Mouse (Mus musculus) gastrocnemius, postnatal 4 days (tissue): ENCODE data around the gene Casz1. TPM values are rescaled to one million over a fixed set of nuclear protein-coding genes. Genes with fewer than 3 reads are reported as not detected.

Experiments
- DNase-seq, 2 experiments: peaks; one replicate each; pipeline ENCODE4 v3.0.0; 2021 to 2022; ENCODE audit warnings: low spot score in 2 of 2, mixed read lengths in 2 of 2
- total RNA-seq, 2 experiments: library from RNA; stranded (reverse); gene quantifications; 2 replicates each; pipeline ENCODE4 v1.2.3; 2021

Casz1 gene
- total RNA-seq, 2 experiments from 2014 or later, result 51.6 to 53.4 TPM

GRCm38 (mm10) chr4:148876166-148876565, 71.9 kb downstream of the Casz1 start:
- no peak for DNase-seq

DNA sequence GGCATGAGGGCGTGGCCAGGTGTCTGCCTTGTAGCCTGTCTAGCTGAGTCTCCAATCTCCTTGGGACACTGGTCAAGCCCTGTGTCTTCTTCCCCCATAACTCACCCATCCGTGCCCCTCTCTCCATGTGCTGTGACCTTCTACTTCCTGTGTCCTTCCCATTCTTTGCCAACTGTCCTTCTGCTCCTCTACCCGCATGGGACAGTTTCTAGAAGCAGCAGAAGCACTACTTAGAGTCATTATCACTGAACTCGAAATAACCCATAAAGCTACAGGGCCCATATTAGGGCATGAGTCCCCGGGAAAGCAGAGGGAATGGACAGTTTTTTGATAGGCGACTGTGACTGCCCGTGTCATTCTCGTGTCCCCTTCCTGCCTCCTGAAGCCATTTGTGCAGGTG, 72.6 kb downstream of the Casz1 start:
- DNase-seq, result no peak

DNA sequence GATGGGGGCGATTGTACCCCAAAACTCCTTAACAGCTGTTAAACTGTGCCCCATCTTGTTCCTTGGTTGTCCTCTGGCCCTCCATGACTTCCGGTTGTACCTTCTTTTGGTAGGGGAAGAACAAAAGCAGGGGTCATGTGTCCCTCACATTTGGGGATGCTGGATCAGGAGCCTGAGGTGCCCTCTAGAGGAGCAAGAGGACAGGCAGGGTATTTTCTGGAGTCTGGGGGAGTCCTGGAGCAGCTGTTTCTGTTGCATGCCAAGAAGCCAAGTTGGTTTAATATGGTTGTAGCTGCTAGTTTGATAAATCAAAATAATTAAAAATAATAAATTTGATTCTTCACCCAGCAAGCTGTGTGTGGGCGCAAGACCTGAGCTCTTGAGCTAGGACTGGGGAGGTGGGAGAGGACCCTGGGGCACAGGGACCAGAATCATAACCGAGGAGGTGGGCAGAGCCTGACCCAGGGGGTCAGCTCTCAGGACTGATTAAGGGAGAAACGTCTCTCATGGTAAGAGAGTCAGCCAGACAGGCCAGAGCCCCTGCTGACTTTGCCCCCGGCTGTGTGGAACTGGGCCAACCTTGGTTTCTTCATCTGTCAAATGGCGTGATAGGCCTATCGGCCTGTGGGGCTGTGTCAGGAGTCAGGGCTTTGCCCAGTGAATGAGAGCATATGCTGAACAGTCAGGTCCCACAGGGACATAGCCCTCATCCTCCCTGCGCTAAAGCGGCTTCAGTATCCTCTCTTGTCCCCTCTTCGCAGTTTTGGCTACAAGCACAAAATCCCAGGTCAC, 74.2 kb downstream of the Casz1 start:
- DNase-seq, result no peak

DNA sequence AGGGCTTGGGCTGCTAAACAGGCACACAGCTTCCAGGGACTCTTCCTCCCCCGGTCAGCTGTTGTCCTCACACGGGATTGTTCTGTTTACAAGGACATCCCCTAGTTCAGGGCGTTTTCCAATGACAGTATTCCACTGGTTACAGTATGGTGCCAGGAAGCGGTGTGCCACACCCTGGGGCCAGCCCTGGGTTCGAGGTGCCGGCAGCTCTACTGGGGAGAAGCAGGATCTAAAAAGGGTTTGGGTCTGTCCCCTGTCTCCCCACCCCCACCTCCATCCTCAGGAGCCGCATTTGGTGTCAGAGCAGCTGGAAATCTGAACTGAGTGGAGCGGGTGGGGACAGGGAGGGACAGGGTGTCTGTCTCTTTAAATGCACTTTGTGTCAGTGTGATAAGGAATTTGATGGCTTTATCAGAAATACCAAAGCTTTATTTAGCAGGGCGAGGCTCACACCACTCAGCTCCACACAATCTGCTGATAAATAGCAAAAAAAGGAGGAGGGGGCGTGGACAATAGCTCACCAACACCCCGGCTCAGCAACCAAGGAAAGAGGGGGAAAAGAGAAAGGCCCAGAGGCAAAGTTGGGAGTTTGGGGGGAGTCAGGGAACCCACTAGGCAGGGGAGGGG, 74.9 kb downstream of the Casz1 start:
- DNase-seq, result no peak

DNA sequence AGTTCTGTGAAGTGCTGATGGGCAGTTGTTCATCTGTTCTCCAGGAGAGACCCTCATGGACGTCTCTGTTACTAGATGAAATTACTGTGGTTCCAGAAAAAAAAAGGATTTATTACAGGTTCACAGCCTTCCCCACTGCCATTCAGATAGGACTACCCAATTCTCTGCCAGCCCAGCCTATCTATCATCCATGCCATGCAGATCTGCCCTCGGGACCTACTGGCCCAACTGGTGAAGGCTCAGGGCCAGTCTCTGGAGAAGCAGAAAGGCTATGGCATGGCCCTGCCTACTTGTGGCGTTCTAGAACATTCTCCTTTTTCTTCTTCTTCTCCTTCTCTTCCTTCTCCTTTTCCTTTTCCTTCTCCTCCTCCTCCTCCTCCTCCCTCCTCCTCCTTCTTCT, 75.4 kb downstream of the Casz1 start:
- DNase-seq, result no peak

DNA sequence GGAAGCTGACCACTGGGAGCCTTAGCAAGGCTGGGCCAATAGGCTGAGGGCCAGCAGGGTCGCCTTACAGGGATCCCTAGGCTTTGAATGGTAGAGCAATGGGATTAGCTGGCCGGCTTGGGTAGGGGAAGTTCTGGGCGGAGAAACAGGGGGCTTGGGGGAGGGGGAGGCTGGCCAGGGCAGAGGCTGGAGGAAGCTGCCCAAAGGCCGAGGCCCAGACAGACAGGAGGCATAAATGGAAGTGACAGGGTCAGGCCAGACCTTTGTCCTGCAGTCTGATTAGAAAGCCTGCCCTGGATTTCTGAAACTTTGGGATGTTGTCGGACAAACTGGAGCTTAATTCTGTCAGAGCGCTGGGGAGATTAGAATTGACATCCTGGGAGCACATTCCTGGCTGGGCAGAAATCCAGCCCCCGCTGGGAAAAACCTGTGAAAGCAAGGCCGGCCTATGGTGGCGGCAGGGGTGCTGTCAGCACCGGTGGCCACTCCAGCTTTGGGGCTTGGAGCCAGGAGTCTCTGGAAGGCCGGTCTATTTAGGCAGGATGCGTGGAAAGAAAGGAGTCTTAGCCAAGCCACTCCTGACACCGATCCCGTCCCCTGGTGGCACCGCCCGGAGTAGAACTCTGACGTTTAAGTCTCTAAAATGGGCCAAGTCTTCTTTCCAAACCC, 76.9 kb downstream of the Casz1 start:
- no peak for DNase-seq

DNA sequence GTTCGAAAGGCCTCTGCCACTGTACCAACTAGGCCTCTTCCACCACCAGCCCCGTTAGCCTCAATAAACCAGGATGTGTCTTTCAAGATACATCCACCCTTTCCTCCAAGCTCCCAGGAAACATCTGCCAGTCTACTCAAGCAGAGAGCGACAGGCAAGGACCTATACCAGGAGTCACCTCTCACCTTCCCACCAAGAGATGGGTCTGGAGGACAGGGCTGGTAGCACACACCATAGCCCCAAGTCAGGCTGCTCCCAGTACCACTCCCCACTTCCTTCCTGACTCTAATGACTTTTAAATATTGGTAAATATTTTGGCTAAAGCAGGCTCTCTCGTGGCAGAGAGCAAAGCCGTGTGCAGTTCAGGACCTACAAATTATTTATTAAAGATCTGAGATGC, 77.6 kb downstream of the Casz1 start:
- DNase-seq, result no peak

- no peak for DNase-seq
Measured at GRCm38 (mm10) chr4:148882360-148882929, 78.2 kb downstream of the Casz1 start.

- no peak for DNase-seq
Measured at GRCm38 (mm10) chr4:148884596-148884995, 80.4 kb downstream of the Casz1 start.

DNA sequence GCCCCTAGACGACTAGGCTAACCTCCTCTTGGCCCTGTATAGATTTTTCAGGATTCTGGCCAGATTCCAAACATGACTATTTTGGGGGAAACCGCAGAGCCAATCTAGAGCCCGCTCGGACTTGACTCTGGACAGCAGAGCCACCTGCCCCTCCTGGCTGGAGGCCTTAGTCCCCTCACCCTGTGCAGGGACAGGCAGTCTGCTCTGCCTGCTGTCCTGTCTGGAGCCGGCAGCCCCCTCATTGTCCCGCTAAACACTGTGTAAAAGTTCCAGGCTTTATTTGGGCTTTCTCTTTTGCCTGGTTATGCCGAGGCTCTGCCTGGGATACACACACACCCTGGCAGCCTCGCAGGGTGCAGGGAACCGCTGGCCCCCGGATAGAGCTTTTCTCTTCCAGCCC, 81.2 kb downstream of the Casz1 start:
- no peak for DNase-seq

- DNase-seq, result no peak
Measured at GRCm38 (mm10) chr4:148885921-148886540, 81.8 kb downstream of the Casz1 start.

DNA sequence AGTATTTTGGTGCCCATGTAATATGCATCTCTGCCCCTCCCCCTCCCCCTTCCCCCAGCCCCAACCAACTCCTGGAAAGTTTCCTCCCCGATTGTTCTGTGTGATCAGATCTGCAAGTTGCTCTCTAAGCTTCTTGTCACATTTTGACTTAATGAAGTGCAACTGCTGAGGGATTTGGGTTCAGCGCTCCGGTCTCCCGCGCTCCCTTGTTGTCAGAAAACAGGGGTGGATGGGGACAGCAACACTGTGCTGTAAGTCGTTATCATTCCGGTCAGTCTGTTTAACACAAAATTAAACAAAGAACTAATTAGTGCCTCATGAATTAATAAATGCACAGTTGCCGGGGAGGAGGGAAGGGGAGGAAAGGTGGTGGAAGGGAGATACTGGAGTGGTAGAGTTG, 84.0 kb downstream of the Casz1 start:
- no peak for DNase-seq

DNA sequence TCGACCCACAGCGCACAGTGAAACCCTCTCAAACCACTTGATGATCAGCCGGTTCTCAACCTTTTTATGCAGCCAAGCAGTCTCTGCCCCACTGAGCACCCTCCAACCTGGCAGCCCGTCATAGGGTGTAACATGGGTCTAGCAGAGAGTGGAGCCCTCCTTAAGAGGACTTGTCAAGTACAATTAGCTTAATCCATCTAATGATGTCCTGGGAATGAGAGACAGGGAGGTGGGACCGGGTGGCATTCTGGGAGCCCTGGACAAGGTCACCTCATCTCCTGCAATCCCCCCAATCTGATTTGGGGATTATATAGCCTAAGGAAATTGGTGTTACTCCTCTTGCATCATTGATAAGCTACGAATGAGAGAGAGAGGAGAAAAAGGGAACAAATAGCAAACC, 84.8 kb downstream of the Casz1 start:
- no peak for DNase-seq

GRCm38 (mm10) chr4:148890442-148890841, 86.2 kb downstream of the Casz1 start:
- DNase-seq, result no peak

DNA sequence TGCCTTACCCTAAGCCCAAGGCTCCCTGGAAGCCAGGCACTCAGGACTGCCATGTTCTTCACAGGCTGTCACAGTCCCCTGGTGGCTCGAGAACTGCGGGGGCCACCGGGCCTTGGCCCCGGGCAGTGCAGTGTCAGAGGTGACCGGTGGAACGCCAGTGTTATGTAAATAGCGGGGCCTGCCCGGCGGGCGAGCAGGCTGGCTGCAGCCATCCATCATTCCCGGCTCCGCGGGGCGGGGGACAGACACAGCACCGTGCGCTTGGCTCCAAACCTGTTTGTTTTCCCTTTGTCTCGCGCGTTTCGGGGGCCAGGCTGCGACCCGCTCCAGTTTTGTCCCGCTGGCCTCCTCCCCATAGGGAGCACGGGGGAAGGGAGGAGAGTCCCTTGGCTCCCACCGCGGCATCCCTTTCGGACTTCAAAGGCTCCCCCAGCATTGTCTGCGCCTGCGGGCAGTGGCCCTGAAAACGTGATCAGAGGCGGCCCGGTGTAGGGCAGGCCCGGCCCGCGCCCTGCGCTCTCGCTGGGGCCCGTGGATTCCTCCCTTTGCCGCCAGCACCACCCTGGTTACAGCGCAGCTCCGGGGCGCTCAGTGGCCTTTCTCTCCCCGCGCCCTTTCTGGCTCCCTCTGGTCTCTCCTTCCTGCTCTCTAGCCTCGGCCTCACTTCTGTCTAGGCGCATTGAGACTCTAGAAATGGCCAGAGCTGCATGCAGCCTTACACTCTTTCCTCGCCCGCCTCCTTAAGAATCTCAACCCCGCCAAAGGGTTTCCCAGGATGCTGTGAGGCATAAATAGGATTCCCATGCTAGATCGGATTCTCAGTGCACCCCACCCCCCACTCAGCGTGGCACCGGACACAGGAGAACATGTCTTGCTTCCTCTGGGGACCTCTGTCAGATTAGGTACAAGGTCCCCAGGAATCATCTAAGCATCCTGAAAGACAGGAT, 86.9 kb downstream of the Casz1 start:
- no peak for DNase-seq

DNA sequence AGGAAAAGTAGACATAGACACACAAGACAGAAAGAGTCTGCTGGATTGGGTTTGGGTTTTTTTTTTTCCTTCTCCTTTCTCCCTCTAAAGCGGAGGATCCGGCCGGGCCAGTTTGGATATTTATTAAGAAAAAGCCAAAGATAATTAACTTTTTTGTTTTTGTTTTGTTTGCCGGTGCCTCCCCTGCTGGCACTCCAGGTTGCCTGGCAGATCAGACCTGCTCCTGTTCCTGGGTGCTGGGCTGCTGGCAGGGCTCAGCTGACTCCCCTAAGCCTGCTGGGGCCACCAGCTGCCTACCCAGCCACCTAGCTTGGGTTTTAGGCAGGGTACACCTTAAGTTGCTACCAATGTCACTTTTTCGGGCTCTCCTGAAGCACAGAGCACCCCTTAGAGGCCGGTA, 91.9 kb downstream of the Casz1 start:
- DNase-seq, result no peak

- no peak for DNase-seq
Measured at GRCm38 (mm10) chr4:148899927-148900294, 95.7 kb downstream of the Casz1 start.

- DNase-seq, result peak in 1 of 2 experiments; percentile 66
Measured at GRCm38 (mm10) chr4:148900295-148901211, 96.3 kb downstream of the Casz1 start.

DNA sequence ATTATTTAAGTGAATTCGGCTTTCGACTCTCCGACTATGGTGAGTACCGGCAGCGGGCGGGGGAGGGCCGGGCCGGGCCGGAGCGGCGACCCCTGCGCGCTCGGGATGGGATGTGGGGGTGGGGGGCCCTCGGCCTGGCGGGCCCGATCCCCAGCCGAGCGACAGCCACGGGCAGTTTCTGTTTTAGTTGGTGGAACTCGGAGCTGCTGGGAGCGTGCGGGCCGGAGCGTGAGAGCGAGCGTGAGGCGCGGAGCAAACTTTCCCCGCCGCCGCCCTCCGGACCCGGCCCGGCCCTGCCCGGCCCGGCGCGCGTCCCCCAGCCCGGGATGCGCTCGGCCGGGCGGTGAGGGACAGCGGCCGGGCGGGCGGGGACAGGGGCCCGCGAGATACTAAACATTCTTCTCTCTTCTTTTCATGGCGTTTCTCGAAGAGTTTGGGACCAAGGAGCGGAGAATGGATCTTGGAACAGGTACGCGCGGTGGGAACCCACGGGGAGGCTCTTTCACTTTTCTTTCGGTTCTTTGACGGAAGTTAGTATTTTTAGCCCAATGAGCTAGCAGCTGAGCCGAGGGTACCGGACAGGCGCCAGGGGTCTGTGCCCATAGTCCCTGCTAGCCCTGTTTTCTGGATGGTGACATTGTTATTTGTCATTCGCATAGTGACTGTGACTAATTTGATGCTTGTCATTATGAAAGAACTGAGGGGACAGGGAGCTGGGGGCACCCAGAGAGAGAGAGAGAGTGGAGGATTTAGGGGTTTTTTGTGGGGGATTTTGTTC, 97.2 kb downstream of the Casz1 start:
- DNase-seq, result no peak
